Mouse (Mus musculus): ENCODE results near the gene Trmt112.
A peak's percentile ranks its signal among the peaks of the same experiment; 100 is the strongest.

Trmt112 gene

DNA sequence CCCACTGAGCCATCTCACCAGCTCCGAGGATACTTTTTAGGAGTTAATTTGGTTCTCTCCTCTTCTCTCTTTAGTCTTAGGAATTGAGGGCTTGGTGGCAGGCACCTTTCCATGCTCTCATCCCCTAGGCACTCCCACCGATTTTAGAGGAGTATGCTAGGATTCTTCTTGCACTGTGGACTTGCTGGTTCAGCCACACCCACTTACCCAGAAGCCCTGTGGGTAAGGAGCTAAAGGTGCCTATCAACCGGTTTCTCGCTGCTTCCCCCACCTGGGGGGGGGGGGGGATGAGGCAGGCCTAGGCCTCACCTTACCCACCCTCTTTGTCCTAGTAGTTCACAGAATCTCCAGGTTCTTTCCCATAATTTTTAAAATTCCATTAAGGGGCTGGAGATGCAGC, 38.2 kb downstream of the Trmt112 start:
- no peak for DNase-seq (ENCODE audit: low spot score in 2 of 2)

GRCm38 (mm10) chr19:6948186-6948585, 38.7 kb downstream of the Trmt112 start:
- DNase-seq (ENCODE audit: low spot score in 2 of 2): no peak

DNA sequence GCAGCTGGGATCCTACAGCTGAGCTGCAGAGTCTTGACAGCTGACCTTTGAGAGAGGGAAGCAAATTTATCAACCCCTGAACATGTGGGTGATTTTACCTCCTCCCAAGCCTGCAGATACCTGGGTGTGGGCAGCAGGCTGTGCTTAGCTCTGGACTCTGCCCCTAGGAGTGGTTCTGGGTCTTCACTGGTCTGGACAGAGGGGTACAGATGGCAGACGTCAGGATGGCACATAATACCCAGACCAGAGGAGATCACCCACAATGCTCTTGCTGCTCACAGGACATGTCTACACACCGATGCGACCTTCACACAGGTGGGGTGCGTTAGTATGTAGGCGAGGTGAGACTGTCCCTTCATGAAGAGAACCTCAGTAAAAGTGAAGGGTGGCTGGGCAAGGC, 40.0 kb downstream of the Trmt112 start:
- no peak for DNase-seq (ENCODE audit: low spot score in 2 of 2)

GRCm38 (mm10) chr19:6949951-6950350, 40.5 kb downstream of the Trmt112 start:
- no peak for DNase-seq (ENCODE audit: low spot score in 2 of 2)

DNA sequence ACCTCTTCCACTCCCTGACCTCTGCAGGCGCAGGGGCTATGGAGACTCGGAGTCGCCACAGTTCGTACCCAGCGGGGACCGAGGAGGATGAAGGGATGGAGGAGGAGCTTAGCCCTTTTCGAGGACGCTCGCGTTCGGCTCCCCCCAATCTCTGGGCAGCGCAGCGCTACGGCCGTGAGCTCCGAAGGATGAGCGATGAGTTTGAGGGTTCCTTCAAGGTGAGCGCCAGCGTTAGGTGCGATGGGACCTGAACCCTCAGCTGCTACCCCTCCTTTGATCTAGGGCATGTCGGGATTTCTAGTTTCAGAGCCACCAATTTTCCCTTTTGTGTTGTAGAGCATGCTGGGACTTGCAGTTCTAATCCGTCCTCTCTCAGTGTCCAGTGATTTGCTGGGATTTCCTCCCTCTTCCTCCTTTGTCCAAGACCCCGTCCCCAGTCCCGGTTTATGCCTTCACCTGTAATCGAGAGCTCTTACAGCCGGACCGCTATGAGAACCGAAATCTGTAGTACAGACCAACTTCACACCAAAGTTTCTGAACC, 41.2 kb downstream of the Trmt112 start:
- DNase-seq (ENCODE audit: low spot score in 2 of 2): no peak

DNA sequence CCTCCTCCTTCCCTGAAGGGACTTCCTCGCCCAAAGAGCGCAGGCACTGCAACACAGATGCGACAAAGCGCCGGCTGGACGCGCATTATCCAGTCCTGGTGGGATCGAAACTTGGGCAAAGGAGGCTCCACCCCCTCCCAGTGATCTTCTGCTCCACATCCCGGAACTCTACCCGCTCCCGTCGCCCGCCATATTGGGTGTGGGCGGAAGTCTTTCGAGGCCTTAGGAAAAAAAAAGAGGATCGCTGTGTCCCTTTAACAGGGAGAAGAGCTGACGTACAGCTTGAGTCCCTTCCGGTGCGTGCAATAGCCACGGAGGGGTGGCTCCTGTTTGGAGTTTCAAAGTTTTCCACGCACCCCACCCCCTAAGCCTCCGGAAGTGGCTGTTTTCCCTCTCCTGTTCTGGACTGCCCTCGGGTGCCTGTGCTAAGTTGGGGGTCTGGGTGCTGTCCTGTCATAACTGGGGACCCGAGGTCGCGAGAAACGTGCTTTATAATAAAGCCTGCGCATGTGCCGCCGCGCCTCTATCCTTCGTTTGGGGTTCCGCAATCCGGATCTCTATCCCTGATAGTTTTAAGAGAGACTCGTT, 42.0 kb downstream of the Trmt112 start:
- DNase-seq (ENCODE audit: low spot score in 2 of 2): peak; percentile 69 to 82

DNA sequence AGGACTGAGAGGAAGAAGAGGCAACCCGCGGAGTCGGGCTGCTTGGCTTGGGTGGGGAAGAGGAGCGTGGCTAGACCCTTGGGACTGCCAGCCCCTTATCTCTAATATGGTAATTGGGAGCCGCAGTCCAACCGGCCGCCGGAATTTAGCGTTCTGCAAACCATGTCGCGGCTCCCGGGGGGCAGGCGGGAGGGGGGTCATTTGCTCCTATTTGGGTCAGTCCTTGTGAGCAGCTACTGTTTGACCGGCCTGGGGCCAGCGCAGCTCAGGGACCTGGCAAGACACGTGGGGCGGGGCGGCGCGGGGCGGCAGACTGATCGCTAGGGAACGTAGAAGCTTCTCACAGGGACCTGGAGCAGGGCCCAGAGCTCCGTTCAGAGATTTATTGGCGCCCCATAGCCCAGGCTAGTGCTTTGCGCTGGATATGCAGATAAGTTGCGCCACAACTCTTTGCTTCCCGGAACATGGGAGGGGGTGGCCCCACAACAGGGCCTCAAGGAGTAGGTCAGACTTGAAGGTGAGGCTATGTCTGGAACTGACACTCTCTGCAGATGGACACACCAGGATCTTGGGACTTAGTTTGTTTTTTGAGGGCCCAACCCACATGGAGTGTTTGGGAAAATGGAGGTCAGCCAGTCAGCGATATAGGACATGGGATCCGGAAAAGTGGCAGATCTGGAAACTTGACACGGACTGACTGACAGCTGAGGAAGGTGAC, 42.7 kb downstream of the Trmt112 start:
- peak; percentile 66 to 73 for DNase-seq (ENCODE audit: low spot score in 2 of 2)

DNA sequence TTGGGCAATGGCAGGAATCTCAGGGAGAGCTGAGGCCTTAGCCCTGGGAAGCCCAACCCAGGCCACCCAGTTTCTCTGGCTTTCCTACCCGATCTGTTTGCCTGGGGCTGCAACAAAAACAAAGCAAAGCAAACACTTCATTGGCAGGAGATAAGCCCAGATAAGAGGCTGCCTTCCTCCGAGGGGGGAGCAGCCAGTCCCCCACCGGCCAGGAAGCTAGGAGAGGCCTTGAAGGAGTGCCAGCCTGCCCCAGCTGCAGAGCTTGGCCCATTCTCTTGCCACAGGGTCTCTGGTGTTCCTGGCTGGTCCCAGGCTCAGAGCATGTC, 43.2 kb downstream of the Trmt112 start:
- no peak for DNase-seq (ENCODE audit: low spot score in 2 of 2)

DNA sequence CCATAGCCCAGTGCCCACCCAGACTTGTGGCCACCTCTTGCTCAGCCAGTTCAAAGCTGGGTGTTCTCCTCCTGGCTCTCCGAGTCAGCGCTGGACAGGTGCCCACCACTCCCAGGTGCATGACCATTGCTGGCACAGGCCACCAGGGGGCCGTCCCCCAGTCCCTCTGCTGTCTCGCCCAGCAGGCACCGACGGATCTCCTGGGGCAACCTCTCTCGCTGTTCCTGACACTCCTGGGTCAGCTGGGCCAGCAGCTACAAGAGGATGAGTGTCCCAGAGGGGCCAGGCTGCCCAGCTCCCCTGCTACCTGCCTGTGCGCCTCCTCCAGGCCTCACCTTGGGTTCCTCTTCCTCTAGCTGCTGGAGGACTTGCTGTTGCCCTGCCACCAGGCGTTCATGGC, 44.5 kb downstream of the Trmt112 start:
- DNase-seq (ENCODE audit: low spot score in 2 of 2): peak in 1 of 2 experiments; percentile 61

DNA sequence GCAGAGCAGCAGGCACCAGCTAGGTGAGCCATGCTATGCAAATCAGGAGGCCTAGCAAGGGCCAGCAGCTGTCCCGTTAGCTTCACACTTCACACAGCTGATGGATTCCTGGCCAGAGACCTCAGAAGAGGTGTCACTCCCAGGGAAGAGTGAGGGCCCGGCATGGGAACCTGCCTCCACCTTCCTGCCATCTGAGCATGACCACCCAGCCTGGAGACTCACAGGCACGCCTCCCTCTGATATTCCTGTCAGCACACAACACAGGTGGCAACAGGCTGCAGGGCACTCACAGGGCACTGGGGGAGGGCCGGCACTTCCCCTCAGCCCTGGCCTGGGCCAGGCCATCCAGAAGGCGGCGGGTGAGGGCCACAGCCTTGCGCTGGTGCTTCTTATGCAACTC, 45.9 kb downstream of the Trmt112 start:
- no peak for DNase-seq (ENCODE audit: low spot score in 2 of 2)

GRCm38 (mm10) chr19:6956461-6956860, 47.0 kb downstream of the Trmt112 start:
- no peak for DNase-seq (ENCODE audit: low spot score in 2 of 2)

All from spleen, postnatal 10 days (tissue).